Mouse (Mus musculus) right cerebral cortex, postnatal 4 days (tissue): ENCODE results near the gene Vat1l.

Source experiments
- DNase-seq: peaks from one replicate; pipeline ENCODE4 v3.0.0-alpha.2; 2022

Gene Vat1l

DNA sequence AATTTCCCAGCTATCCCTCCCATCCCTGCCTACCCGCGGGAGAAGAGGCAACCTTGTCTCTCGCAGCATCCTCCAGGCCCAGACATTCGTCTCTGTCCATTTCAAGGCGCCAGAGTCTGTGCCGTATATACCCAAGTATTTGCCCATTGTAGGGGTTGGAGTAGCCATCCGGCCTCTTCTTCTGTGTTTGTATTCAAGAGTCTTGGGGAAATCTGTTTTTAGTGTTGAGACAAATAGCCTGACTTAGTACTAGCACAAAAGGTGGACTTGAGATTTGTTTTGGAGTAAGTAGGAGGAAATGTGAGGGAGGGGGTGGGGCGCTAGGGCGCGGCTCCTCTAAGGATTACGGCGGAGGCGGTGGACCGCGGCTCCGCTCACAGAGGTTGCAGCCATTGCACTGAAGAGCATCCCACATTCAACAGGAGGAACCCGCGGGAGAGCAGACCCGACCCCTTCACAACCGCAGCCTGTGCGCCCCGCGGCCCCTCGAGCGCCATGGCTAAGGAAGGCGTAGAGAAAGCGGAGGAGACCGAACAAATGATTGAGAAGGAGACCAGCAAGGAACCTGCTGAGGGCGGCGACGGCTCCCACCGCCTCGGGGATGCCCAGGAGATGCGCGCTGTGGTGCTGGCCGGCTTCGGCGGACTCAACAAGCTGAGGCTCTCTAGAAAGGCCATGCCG, at the start of gene Vat1l:
Gene Vat1l, plus strand, starts transcription at position 392 of the 681 bp plus-strand sequence.
- peak; percentile 47 for DNase-seq

DNA sequence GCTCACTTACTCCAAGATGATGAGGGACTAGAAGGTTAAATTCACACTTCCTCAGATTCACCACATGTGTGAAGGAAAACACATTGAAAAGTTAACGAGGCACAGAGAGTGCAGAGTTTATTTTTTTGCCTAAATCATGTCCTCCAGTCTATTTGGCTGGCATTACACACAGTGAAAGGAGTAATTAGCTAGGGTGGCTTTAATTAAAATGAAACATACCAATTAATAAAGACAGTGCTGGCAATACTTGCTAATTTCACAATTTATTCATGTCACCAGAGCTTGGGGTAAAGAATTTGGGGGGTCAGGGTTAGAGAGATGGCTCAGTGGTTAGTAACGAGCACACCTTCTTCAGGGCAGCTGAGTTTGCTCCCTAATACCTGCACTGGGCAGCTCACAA, 46.8 kb upstream of the Vat1l start:
- no peak for DNase-seq

DNA sequence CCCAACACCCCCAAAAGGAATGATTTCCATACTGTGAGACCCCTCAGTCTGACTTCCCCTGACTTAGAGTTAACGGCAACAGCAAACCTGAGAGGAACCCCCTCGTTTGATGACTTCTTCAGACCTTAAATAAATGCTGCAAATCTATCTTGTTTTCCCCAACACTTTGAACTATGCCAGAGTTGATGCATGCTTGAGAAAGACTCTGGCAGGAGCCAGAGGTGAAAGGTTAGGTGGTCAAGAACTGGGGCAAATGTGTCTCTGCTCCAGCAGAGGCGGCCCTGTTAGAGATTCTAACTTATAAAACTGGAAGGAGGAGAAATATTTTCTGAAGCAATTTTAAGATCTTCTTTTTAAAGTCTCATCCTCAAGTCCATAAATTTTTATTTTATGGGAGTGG, 45.7 kb upstream of the Vat1l start:
- DNase-seq = no peak

DNA sequence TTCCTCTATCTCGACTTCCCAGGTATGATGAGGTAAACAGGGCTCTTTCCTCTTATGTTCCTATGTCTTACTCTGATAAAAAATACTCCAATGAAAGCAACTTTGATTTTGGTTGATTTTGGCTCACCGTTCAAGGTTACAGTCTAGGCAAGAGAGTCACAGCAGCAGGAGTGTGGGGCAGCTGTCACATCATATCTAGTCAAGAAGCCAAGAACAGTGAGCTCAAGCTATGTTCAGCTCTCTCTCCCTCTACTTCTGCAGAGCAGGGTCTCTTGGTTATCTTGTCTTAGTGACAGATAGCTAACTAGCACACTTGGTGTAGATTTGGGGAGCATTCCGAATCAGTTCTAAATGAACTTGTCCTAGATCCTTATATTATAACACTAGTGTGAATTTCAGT, 41.5 kb upstream of the Vat1l start:
- no peak for DNase-seq

DNA sequence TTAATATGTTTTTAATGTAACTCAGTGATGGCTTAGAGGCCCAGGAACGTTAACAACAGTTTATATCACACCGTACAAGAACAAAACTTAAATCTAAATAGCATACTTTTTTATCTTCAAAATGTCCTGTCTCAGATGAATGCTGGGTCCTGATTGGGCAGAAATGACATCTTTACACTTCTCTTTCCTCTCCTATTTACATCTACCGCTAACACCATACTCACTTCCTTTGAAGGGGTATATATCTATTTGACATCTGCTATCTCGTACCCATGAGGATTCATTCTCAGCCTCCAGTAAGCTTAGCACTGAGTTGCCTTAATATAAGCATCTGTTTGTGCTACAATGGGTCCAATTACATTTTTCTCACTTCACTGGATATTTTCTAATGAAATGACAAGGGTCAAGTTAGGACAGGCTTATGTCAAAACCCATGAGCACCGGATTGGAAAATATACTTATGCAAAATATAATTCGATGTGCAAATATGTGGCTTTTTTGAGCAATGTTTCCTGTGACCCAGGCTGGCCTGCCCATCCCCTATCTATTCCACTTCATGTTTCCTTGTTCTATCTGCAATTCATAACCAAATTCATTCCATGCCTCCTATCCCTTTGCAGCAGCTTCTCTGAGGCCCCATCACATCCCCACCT, 40.8 kb upstream of the Vat1l start:
- DNase-seq = no peak

DNA sequence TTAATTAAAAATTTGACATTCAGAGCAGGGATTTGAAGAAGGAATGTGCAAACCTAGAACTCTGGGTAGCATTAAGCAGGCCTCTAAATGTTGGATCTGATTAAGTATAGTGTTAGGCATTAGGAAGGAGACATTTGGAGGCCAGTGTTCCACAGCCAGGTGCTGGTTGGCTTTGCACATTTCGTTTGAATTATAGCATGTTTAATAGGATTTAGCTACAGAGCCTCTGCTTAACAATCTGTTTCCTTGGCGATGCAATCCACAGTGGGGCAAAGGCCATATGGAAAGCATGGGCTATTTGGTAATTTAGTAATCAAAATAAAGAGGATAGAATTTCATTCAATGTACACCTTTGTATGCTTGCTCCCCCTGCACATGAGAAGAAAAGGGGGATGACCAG, 39.7 kb upstream of the Vat1l start:
- no peak for DNase-seq

DNA sequence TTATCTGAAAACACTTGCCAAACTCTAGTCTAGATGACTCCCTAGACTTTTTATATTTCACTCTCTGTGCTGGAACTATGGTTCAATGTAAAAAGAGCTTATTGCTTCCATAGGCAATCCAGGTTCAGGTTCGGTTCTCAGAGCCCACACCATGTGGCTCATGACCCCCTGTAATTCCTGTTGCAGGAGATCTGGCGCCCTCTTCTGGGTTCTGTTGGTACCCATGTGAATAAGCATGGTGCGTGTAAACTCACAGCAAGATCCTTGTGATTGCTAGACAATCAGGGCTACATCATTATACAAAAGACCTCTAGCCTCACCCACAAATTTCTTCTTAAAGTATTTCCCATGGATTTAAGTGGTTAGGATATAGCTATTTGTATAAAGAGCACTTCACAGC, 28.7 kb upstream of the Vat1l start:
- DNase-seq = no peak

DNA sequence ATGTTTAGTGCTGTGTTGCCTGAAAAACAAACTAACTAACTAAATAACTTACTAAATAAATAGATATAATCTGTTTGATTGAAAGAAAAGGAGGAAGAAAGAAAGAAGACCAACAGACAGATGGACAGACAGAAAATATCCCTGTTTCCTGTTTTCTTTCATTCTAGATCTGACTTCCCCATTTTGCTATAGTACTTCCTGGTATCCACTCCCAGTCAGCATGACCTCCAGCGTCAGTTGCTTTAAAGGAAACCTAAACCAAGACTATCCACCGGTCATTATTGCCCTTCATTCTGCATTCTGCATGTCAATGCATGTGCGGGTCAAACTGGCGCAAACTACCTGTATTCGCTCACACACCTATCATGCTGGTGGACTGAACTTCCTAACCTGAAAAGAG, 12.1 kb upstream of the Vat1l start:
- no peak for DNase-seq

DNA sequence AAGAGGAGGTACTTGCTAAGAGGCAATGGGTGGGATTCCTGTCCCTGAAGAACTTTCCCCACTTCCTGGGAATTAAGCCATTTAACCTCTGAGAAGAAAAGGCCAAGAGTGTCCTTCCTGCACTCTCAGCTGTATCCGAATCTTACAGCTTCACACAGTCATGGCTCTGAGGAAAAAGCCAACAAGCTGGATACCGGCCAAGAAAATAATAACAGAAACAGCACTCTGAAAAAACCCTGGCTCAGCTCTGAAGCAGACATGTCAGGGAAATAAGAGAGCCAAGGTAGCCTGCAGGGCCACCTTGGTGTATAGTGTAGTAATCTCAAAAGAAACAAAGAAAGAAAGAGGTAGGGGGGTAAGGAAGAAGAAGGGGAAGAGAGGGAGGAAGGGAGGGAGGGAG, 6.4 kb upstream of the Vat1l start:
- DNase-seq = no peak

DNA sequence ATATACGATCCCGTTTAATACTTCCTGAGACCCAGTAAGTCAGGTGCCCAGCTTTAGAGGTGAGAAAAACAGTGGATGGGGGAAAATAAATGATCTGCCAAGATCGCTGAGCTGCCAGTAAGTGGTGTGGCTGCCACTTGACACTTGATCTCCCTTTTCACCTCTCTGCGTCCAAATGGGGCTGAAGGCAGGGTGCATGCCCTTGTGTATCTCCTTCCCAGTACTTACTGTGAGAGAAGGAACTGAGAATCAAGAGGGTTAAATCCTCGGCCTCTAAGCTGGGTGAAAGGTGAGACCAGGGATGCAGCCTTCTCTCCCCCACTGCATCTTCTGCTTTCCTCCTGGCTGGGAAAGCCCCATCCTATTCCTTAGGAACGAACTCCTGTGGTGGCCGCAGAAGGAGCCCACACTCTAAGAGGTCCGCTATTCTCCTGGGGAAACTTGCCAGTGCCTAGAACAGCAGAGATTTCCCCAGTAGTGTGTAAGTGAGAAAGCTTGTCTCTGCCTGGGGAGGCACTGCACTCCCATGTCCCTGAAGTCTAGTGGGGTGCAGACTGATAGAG, 1.1 kb downstream of the Vat1l start:
- peak; percentile 5 for DNase-seq

DNA sequence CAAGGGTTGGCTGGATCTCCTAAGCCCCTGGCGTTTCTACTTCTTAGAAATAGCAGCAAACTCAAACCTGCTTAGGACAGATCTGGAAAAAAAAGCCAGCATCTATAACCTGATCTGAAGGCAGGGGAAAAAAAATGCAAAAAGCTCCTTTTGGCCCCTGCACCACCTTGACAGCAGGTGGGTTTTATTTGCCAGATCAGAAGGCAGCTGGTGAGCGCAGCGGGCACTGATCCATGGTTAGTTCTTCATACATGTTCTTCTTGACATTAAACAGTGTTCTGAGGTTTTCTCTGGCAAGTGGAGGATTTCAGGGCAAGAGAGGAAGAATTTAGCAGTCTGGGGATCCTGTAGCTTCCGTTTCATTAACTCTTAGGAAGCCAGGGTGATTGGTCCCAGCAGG, 1.6 kb downstream of the Vat1l start:
- no peak for DNase-seq

DNA sequence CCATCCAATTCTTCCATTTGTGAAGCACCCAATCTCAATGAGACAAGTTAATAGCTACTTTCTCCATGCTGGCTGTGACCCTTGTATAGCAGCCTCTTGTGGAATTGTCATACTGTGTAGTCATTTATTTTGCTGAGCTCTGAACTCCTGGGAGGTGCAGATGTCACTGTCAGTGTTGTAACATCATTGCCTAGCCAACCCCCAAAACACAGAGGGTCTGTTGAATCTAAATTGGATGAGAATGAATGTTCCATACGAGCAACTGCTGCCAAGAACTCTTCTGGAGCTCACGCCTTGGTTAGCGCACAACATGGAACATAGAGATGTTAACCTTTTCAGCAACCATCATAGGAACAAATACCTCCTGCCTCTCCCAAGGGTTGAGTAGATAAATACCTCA, 15.4 kb downstream of the Vat1l start:
- DNase-seq = no peak

DNA sequence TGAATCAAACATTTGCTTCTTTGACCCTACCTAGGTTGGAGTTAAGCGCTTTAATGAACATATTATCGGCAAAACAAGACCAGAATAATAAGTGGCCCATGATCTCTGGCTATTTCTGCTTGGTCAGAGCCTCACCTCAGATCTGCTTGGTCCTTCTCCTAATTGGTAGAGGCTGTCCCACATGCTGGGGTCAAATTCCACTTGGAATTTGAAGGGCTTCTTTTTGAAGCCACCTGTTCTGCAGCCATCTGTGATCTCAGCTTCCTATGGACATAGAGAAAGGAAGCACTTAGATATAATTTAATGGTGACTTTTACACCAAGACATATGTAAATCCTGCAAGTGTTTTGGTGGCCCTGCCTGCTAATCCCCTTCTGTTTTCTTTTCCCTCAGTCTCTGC, 16.6 kb downstream of the Vat1l start:
- no peak for DNase-seq

DNA sequence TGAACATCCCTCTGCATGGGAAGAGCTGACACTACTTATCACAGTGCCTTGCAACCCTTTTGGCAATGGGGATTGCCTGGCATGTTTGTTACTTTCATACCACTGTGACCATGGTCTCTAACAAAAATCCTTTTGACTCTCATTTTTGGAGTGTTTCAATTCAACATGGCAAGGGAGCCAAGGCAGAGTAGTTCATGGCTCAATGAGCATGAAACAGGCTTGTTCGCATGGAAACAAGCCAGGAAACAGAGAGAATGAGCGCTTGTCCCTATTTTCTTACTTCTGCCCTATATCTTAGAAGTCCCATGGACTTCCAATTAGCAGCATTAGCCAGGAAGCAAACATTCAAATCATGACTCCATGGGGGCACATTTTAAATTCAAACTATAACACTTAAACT, 18.6 kb downstream of the Vat1l start:
- no peak for DNase-seq

DNA sequence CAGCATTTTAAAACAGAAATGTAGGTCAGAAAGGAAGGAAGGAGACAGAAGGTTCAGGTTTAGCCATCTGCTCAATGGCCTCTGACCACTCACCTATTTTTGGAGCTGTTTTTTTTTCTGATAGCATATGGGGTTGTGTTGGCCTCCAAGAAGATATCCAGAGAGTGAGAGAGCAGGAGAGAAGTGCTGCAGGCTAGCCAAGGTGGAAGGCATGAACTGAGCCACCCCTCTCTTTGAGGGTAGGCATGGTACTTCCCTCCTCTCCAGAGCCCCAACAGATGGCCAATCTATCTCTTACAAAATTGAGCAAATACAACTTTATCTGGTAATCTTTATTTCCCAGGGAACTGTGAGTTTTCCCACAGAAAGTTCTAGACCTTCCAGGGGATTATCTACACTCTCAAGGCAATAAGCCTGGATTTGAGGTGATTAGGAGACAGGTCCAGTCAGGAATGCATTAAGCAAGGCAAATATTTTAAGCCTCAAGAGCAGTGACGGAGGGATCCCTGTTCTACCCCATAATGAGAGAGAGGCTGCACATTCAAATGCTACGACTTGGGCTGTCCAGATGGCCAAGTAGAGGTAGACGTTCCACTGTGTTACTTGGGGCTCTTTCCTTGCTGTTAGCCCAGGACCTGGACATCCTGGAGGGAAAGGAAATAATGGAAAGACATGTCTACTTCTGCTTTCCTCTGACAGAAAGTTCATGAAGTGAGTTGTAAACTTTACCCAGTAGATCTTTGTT, 46.1 kb downstream of the Vat1l start:
- DNase-seq = no peak

DNA sequence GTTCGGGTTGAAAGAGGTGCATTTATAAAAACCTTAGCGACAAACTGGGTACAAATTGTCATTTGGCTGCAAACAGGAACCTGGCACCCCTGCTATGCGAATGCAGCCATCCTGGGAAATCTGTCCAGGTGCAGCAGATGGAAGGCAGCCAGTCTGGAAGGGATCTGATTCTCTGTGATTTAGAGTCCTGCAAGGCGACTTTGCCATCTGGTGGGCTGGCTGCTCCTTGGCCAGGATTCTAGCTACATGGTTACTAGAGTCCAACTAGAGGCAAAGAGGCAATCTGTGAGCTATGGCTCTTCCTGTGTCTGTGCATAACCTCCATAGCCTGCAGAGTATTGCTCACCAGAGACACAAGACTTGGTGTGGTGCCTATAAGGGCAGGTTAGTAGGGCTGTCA, 53.3 kb downstream of the Vat1l start:
- DNase-seq = peak; percentile 26

DNA sequence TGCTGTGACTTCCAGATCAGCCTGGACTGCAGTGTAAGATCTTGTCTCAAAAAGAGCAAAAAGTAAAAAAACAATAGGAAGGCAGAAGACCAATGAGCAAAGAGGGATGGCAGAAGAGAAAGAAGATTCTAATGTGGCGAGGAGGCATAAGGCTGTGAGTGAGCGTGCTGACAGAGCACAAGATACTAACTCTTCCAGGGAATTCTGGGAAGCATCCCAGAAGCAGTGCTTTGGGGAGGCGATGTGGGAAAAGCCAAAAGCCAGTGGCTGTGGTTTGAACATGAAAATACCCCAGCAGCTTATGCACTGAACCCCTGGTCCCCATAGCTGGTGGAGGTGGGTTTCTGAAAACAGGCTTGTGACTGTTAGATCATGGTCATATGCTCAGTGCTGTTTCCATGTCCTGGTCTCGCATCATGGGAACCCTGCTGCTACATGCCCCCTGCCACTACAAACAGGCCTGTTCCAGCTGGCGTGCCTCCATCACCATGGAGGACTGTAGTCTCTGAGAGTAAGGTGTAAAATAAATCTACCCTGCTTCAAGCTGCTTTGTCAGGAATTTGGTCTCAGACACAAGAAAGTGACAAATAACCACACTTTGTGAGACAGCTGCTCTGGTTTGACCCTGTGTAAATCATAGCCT, 54.4 kb downstream of the Vat1l start:
- peak; percentile 12 for DNase-seq

DNA sequence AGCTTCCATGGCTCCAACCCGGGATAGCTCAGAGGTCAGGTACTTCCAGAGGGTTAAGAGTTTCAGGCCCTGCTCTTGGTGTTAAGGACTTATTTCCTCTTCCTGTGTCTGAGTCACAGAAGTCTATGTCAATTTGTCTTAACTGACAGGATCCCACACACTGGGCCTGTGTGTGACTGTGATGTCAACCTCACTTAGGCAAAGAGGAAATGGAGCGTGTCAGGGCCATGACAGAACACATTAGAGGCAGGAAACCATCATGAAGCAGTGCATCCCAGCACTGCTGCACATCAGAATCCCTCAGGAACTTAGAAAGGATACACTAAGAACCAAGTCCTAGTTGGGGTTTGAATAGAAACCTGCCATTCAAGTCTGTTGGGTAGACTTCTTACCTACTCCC, 56.9 kb downstream of the Vat1l start:
- DNase-seq = no peak

DNA sequence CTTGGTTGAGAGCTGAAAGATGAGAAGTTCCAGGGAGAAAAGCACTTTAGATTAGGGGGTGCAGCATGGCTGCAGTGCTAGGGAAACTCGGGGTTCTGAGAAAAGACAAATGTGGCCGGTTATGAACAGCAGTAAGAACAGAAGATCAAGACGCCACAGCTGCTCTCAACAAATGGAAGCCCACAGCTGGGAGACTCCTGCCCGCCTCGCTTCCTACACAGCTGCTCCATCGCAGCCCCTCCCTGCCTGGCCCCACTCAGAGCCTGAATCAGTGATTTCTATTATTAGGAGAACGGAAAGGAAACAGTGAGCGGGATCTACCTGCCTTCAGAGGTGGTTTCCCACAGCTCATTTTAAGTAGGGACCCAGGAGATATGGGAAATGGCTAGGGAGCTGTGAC, 69.1 kb downstream of the Vat1l start:
- no peak for DNase-seq

DNA sequence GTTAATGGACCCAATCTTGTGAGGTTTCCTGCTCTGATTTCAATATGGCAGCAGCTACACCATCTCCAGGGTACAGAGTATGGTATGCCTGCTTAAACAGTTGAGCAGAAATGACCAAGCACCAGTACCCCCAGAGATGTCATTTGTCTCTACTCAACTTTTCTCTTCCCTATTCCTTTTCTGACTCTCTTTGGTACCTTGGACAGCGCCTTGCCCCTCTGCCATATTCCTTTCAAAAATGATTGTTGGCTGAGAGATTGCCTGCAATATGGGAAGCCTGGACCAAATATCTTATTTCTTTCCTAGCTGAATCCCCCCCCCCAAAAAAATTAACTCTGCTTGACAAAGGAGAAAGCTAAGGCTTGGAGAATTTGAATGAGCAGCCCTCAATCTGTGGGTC, 75.7 kb downstream of the Vat1l start:
- no peak for DNase-seq

DNA sequence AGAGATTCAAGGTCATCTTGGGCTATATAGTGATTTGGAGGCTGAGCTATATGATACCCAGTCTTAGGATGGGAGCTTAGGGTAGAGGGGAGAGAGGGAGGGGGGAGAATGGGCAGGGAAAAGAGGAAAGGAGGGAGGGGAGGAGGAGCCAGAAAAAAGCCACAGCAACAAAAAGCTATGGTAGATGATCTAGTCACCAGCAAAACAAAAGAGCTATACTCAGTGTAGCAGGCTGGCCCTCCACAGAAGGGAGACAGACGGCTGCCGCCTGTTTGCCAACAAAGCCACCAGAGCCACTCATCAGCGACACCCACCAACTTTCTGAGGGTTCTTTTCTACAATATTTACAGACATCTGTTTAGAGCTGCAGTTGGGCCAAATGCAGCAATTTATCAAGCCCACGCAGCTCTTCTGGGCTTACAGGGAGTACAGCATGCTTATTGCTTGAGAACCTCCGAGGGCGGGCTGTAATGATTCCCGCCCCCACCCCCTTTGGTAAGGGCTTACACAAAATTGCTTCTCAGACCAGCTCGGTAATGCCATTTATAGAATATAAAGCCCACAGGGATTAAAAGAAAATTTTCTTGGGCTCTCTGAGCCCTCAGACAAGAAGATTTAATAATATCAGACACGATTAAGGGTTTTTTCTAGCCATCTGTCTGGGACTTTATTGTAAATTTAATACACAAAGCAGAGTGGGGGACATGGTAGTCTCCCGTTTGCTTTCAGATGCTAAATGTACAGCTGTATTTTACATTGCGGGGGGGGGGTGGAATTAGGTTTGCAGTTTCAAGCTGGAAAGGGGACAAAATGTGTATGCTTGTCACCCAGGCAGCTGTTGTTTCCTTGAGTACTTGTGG, 89.7 kb downstream of the Vat1l start:
- DNase-seq = peak; percentile 39

DNA sequence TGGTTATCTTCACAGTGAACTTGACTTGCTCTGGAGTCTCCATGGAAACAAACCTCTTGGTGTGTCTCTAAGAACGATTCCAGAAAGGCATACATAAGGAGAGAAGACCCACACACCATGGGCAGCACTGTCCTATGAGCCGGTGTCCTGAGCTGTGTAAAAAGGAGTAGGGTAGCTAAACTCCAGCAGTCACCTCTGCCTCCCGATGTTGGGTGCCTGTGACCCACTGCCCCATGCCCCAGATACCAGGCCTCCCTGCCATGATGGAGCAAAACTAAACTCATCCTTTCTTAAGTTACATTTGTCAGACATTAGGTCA, 90.3 kb downstream of the Vat1l start:
- DNase-seq = no peak

DNA sequence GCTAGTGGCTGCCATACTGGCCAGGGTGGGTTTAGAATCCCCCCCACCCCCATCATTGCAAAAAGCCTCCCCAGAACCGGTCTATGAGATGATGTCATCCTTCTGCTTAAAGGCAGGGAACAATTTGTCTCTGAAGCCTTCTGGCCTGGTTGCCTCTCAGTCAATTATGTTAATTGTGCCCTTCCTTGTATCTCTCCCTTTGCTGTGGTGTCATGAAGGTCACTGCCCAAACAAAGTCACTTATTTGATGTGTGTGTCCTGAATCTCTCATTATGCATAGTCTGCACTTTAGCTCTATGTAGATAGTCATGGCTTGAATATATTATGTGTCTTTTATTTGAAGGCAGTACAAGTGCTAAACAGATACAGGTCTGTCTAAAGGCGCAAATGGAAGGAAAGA, 92.8 kb downstream of the Vat1l start:
- DNase-seq = no peak
